Mouse (Mus musculus) liver, adult 2 months (tissue): ENCODE results near the gene Cdh3. TPM values are rescaled to one million over a fixed set of nuclear protein-coding genes. Genes with fewer than 3 reads are reported as not detected.
"Not testable (repeated sequence)": the region's sequence is repeated elsewhere in the genome, so short reads cannot be mapped to it uniquely, and the experiment has no call there.

Source experiments
- DNase-seq: peaks from one replicate; pipeline ENCODE4 v3.0.0-alpha.2; 2011; ENCODE audit warnings: low read depth, low spot score; ENCODE audit errors: extremely low read depth
- H3K27ac ChIP-seq: fragments of 200-500 bp; replicated peaks from 2 replicates; pipeline ENCODE4 v1.5.1; 2012; ENCODE audit warnings: low read depth, mild to moderate bottlenecking, control low read depth, inconsistent platforms, low read length; ENCODE audit not compliant: insufficient read depth
- H3K27me3 ChIP-seq: fragments of 200-500 bp; 2 replicates; pipeline ENCODE4 v1.6.1; 2012; ENCODE audit warnings: mild to moderate bottlenecking, moderate library complexity, low read length, inconsistent platforms; ENCODE audit not compliant: control insufficient read depth, insufficient read depth
- H3K36me3 ChIP-seq: fragments of 200-500 bp; 2 replicates; pipeline ENCODE4 v1.6.1; 2012; ENCODE audit warnings: low read length, inconsistent platforms; ENCODE audit not compliant: control insufficient read depth, insufficient read depth
- H3K4me1 ChIP-seq: fragments of 200-500 bp; 2 replicates; pipeline ENCODE4 v1.6.1; 2011; ENCODE audit warnings: low read length; ENCODE audit not compliant: control insufficient read depth, insufficient read depth
- H3K4me3 ChIP-seq: fragments of 200-500 bp; 2 replicates; pipeline ENCODE4 v1.5.1; 2011; ENCODE audit warnings: low read depth, mild to moderate bottlenecking, control low read depth, low read length, moderate library complexity; ENCODE audit not compliant: insufficient read depth
- H3K79me2 ChIP-seq: fragments of 200-500 bp; 2 replicates; pipeline ENCODE4 v1.6.1; 2012; ENCODE audit warnings: inconsistent platforms, mild to moderate bottlenecking, low read length, moderate library complexity; ENCODE audit not compliant: control insufficient read depth, insufficient read depth
- H3K9ac ChIP-seq: fragments of 200-500 bp; 2 replicates; pipeline ENCODE4 v1.6.1; 2012; ENCODE audit warnings: low read depth, mild to moderate bottlenecking, control low read depth, inconsistent platforms, low read length
- CTCF ChIP-seq: fragments of 200-500 bp; IDR thresholded peaks from 2 replicates; pipeline ENCODE4 v1.5.1; 2011; ENCODE audit warnings: low read depth, low read length, control low read depth
- POLR2A ChIP-seq: fragments of 200-500 bp; IDR thresholded peaks from 2 replicates; pipeline ENCODE4 v1.6.1; 2011; ENCODE audit warnings: low read length, control low read depth; ENCODE audit not compliant: insufficient read depth; ENCODE audit errors: extremely low read depth
- WGBS: fragments of 180-500 bp; shearing (Covaris S2); methylation state at CpG from one replicate; pipeline ENCODE4 v1.1.7; 2018; 5-methylcytosine and 5-hydroxymethylcytosine counted together
- polyA plus RNA-seq: library from polyadenylated mRNA; depleted of rRNA; stranded (reverse); fragments of >200 nt; gene quantifications from 2 replicates; pipeline ENCODE4 v1.2.3, GENCODE M21; 2012
- total RNA-seq: library from RNA; depleted of rRNA; stranded (reverse); fragments of >200 nt; gene quantifications from 2 replicates; pipeline ENCODE4 v1.2.3, GENCODE M21; 2014

Gene Cdh3
- total and polyA plus RNA-seq, 2 experiments: 0.09 to 0.16 TPM

DNA sequence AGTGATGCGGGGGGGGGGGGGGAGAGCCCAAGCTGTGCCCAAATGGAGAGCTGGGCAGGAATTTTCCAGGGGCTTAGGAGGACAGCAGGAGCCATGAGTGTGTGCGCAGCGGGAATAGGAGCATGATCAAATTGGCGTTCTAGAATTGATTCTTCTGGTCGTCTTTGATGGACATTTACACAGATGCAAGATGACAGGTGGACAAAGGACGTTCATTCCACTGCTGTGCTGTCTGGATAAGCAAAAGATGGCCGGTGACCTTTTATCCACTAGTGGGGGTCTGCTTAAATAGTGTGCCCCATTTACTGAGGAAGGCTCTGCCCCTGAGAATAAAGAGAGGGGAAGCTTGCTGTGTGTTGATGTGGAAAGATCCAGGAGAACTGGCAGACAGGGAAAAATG lies 58.3 kb downstream of the Cdh3 start:
- H3K4me3 ChIP-seq: no peak overlapping the region
- no peak overlapping the region for H3K27ac ChIP-seq
- WGBS: 86% methylated on average over 7 of the region's 7 CpGs
- H3K79me2 ChIP-seq: no peaks in the 10 kb centered on the region
- H3K36me3 ChIP-seq: no peaks in the 10 kb centered on the region
- no peak for TF ChIP-seq POLR2A
- TF ChIP-seq CTCF: no peak
- H3K9ac ChIP-seq: no peak overlapping the region
- DNase-seq: no peak
- peaks cover 9% of the 10 kb centered on the region for H3K4me1 ChIP-seq
- H3K27me3 ChIP-seq: no peaks in the 10 kb centered on the region

DNA sequence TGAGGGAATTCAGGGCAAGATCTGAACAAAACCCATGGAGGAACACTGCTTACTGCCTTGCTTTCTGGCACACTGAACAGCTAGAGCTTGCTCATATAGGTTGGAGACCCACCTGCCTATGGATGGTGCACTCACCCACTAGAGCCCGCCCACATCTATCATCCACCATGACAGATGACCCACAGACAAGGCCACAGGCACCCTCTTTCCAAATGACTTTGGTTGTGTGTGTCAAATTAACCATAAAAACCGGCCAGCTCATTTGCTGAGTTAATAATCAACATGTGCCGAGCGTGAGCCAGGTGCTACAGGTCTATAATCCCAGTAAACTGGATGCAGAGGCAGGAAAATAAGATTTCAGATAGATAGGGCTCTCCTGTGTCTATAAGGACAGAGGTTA lies 59.7 kb downstream of the Cdh3 start:
- Histone ChIP-seq H3K27ac (peak overlapping the region; percentile 58), H3K9ac (no peak overlapping the region)
- DNase-seq: peak; percentile 79

GRCm38 (mm10) chr8:106571551-106572172 lies 61.0 kb downstream of the Cdh3 start:
- peak; percentile 44 for DNase-seq
- WGBS: 25% methylated on average over 5 of the region's 5 CpGs
- Histone ChIP-seq H3K27me3 (no peaks in the 10 kb centered on the region), H3K36me3 (no peaks in the 10 kb centered on the region), H3K79me2 (no peaks in the 10 kb centered on the region), H3K4me1 (peaks cover 15% of the 10 kb centered on the region), H3K9ac (no peak overlapping the region), H3K4me3 (no peak overlapping the region), H3K27ac (no peak overlapping the region)
- no peak for TF ChIP-seq CTCF
- no peak for TF ChIP-seq POLR2A

More for the DNA sequence above, 59.7 kb downstream of the Cdh3 start:
- TF ChIP-seq POLR2A: no peak
- no peak for TF ChIP-seq CTCF
- no peak overlapping the region for H3K4me3 ChIP-seq
- 34% methylated on average over 4 of the region's 4 CpGs for WGBS
- H3K36me3 ChIP-seq: no peaks in the 10 kb centered on the region
- peaks cover 15% of the 10 kb centered on the region for H3K4me1 ChIP-seq
- H3K79me2 ChIP-seq: no peaks in the 10 kb centered on the region
- no peaks in the 10 kb centered on the region for H3K27me3 ChIP-seq

DNA sequence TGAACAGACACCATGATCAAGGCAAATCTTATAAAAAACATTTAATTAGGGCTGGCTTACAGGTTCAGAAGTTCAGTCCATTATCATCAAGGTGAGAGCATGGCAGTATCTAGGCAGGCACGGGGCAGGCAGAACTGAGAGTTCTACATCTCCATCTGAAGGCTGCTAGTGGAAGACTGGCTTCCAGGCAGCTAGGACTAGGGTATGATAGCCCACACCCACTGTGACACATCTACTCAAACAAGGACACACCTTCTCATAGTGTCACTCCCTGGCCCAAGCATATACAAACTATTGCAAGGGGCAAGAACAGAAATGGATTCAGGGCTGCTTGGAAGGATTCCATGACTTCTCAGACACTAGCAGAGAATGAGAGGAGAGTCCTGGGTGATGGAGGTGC lies 61.5 kb downstream of the Cdh3 start:
- WGBS: 23% methylated on average over 1 of the region's 1 CpGs
- H3K79me2 ChIP-seq, DNase-seq, H3K9ac ChIP-seq, H3K27ac ChIP-seq, H3K36me3 ChIP-seq, H3K27me3 ChIP-seq, H3K4me3 ChIP-seq: not testable (repeated sequence)
- H3K4me1 ChIP-seq: peaks cover 15% of the 10 kb centered on the region

DNA sequence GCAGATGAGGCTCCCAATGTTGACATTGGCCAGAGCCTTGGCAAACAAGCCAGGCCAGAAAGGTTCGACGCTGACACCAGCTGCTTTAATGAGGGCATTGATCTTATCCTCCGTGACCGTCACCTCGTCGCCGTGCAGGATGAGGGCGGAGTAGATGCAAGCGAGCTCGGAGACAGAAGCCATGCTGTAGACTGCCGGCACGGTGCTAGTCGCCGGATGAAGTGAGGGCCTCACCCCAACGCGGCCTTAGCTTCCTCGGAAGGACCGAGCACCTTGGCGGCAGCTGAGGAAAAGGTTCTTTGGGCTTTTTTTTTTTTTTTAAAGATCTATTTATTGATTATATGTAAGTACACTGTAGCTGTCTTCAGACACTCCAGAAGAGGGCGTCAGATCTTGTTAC lies 62.5 kb downstream of the Cdh3 start, which contains the start of gene Gm10073:
TSS of gene Gm10073 (minus strand) at position 294 of the 400 bp plus-strand sequence.
- Histone ChIP-seq H3K4me3 (peak within 1 kb of the TSS; percentile 39; the same call in 1 of the 2 replicates), H3K27ac (0 out of 2 replicates have a peak within 1 kb of the TSS, but pooled peaks have one; percentile 11), H3K4me1 (peaks cover 18% of the 10 kb centered on the region)
- not testable (repeated sequence) for H3K27me3 ChIP-seq, H3K79me2 ChIP-seq, H3K36me3 ChIP-seq, H3K9ac ChIP-seq
- peak; percentile 74 for DNase-seq
- WGBS: 10% methylated on average over 20 of the region's 20 CpGs

GRCm38 (mm10) chr8:106574283-106574682 lies 63.6 kb downstream of the Cdh3 start:
- Histone ChIP-seq H3K9ac (no peak overlapping the region), H3K36me3 (no peaks in the 10 kb centered on the region), H3K27ac (0 out of 2 replicates have a peak overlapping the region, but pooled peaks have one; percentile 1), H3K4me3 (no peak overlapping the region), H3K27me3 (no peaks in the 10 kb centered on the region), H3K79me2 (no peaks in the 10 kb centered on the region), H3K4me1 (peaks cover 18% of the 10 kb centered on the region)
- 69% methylated on average over 4 of the region's 4 CpGs for WGBS
- TF ChIP-seq POLR2A (no peak), CTCF (no peak)
- DNase-seq: no peak
